Mouse (Mus musculus): Measurements from ENCODE around the gene Rfx8. TPM values are rescaled to one million over a fixed set of nuclear protein-coding genes. Genes with fewer than 3 reads are reported as not detected.

The Rfx8 gene
- total RNA-seq, 2 experiments from 2014 or later = 0.25 to 0.38 TPM

- DNase-seq (ENCODE audit: low spot score in 2 of 2) = peak; percentile 36 to 52
These were observed 70.9 kb downstream of the Rfx8 start for GRCm38 (mm10) chr1:39649691-39650434.

DNA sequence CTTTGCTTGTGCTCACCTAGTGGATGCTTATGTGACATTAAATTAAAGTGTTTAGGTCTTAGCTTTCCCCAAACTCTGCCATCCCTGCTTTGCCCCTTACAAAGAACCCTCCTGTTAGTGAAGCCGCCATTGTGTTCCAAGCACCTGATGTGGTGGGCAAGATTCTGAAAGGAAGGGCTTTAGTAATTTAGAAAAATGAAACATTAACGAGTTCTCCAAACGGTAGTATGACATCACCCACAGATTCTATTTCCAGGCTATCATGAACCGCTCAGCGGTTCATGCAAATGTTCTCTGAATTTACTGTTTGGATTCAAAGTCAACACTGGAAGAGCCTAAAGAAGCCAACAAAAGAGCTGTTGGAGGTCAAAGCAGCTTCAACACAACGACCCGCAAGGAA lies 72.2 kb downstream of the Rfx8 start:
- no peak for DNase-seq (ENCODE audit: low spot score in 2 of 2)

DNA sequence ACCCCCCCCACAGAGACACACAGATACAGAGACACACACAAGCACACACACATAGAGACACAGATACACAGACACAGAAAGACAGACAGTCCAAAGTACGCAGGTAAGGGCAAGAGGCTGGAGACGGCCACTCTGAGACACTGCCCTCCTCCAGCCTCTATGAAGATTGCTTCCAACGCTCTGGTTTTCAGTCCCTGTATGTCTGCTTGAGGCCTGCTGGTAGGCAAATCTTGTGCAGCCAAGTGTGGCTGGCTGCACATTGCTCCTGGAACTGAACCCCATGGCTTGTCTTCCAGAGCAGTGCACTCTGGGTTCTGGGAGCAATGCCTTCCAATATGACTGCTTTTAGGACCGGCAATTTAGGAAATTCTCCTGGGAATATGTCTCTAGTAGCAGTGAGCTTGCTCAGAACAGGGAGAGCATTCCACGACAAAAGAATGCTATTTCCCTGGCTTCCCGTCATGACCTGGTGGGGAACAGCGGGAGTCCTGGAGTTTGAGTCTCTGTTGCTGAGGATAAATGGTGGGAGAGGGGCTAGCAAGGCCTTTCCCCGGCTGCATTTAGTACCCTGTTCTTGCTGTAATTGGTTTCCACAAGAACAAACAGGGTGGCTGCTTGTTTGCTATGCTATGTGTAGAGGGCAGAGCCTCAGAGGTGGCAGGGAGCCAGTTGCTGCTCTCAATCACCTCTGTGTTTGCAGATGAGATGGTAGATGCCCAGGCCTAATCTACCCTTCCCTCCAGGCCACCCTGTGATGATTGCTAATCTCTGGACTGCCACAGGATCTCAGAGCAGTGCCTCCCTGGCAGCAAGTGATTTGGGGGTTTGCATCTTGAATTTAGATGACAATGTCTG lies 74.7 kb downstream of the Rfx8 start:
- DNase-seq (ENCODE audit: low spot score in 2 of 2) = peak; percentile 35 to 55

- DNase-seq (ENCODE audit: low spot score in 2 of 2) = no peak
These were observed 76.5 kb downstream of the Rfx8 start for GRCm38 (mm10) chr1:39644333-39644732.

GRCm38 (mm10) chr1:39641667-39642066 lies 79.1 kb downstream of the Rfx8 start:
- DNase-seq (ENCODE audit: low spot score in 2 of 2) = no peak

- no peak for DNase-seq (ENCODE audit: low spot score in 2 of 2)
These were observed 83.7 kb downstream of the Rfx8 start for GRCm38 (mm10) chr1:39637139-39637538.

- no peak for DNase-seq (ENCODE audit: low spot score in 2 of 2)
These were observed 84.1 kb downstream of the Rfx8 start for GRCm38 (mm10) chr1:39636660-39637059.

- no peak for DNase-seq (ENCODE audit: low spot score in 2 of 2)
These were observed 84.6 kb downstream of the Rfx8 start for GRCm38 (mm10) chr1:39636196-39636595.

DNA sequence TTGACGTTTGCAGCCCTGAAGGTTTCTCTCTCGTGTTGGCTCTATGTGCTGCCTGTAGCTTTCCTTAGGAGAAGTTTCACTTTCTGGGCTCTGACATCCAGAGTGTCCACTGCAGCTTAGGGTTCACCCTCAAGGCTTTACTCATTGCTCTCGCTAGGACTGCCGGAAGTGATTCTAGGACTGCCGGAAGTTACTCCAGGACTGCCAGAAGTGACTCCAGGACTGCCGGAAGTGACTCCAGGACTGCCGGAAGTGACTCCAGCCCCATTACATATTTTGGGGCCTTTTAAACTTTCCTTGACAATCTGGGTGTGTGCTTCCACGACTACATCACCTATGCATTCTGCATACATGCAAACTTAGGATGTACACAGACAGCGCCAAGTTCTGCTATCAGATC lies 92.2 kb downstream of the Rfx8 start:
- DNase-seq (ENCODE audit: low spot score in 2 of 2) = no peak

DNA sequence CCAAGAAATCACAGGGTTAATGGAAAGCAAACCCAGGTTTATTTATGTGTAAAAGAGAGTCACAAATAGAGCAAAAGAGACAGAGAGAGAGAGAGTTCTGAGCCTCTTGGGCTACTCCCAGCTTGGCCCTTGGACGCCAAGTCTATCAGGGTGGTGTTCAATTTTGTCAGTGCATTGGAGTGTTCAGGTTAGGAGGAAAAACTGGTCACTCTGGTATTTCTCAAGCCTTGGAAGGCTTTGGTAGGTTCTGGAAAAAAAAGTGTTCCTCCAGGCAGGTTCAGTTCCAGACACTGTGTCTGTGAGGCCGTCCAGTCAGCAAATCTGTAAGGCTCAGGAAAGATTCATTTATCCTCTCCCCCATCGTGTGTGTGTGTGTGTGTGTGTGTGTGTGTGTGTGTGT lies 95.3 kb downstream of the Rfx8 start:
- DNase-seq (ENCODE audit: low spot score in 2 of 2) = no peak

- no peak for DNase-seq (ENCODE audit: low spot score in 2 of 2)
These were observed 97.1 kb downstream of the Rfx8 start for GRCm38 (mm10) chr1:39623729-39624128.

- no peak for DNase-seq (ENCODE audit: low spot score in 2 of 2)
These were observed 97.7 kb downstream of the Rfx8 start for GRCm38 (mm10) chr1:39623106-39623505.

GRCm38 (mm10) chr1:39618524-39618923 lies 102.3 kb downstream of the Rfx8 start:
- DNase-seq (ENCODE audit: low spot score in 2 of 2) = no peak

- no peak for DNase-seq (ENCODE audit: low spot score in 2 of 2)
These were observed 105.3 kb downstream of the Rfx8 start for GRCm38 (mm10) chr1:39615526-39615925.

Other genes starting within 250 kb of the Rfx8 start
- gene Tbc1d8, start 242.2 kb downstream of the Rfx8 start, total RNA-seq (2021) = 10 to 100 TPM; 13.2 TPM
- gene Cnot11, start 186.0 kb downstream of the Rfx8 start, total RNA-seq (2021) = 10 to 100 TPM; 22.1 to 24.9 TPM
- 10 to 100 TPM; 28.1 to 31.0 TPM for gene Rnf149, start 143.6 kb downstream of the Rfx8 start, total RNA-seq (2021)
- 10 to 100 TPM; 66.6 to 68.0 TPM for gene Creg2, start 69.5 kb downstream of the Rfx8 start, total RNA-seq (2021)
- gene Gm3646, start 84.3 kb upstream of the Rfx8 start, total RNA-seq (2021) = not detected
- 100 to 1,000 TPM; 230 to 243 TPM for gene Map4k4, start 179.9 kb upstream of the Rfx8 start, total RNA-seq (2021)